Mouse (Mus musculus) spleen, postnatal 14 days (tissue): ENCODE measurements around the gene Lsm3.

Source experiments
- DNase-seq, 2 experiments: peaks; one replicate each; pipeline ENCODE4 v3.0.0; 2021 to 2022; ENCODE audit warnings: low spot score in 2 of 2

Lsm3 gene

DNA sequence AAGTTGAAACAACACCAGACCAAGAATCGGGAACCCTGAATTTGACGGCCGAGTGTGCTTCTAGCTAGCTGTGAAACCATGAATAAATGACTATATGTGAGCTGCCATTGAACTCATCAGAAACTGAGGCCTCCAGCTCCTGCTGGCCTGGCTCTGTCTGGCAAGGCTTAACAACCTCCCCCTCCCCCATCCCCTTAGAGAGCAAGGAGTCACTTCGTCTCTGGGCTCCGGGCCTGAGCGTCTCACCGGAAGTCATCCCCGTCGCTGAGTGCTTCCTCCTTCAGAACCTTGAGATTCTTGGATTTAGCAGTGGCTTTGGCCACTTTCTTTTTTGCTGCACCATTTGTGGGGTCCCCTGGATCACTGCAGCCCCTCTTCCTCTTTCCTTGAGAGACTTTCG, 5.5 kb upstream of the Lsm3 start:
- DNase-seq, result no peak

DNA sequence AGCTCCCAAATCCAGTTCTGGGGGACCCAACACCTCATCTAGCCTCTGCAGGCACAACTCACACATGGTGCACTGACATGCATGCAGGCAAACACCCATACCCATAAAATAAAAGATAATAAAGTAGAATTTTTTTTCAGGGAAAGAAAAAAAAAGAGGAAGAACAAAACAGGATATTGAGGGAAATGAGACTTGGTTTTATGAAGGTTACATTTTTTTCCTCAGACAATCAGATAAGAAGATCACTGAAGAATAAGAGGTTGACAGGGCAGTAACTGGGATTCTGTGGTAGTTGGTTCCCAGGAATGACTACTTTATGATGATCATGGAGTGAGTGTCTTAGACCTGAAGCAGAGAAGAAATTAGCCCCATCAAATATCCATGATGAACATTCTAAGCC, 1.6 kb upstream of the Lsm3 start:
- no peak for DNase-seq

DNA sequence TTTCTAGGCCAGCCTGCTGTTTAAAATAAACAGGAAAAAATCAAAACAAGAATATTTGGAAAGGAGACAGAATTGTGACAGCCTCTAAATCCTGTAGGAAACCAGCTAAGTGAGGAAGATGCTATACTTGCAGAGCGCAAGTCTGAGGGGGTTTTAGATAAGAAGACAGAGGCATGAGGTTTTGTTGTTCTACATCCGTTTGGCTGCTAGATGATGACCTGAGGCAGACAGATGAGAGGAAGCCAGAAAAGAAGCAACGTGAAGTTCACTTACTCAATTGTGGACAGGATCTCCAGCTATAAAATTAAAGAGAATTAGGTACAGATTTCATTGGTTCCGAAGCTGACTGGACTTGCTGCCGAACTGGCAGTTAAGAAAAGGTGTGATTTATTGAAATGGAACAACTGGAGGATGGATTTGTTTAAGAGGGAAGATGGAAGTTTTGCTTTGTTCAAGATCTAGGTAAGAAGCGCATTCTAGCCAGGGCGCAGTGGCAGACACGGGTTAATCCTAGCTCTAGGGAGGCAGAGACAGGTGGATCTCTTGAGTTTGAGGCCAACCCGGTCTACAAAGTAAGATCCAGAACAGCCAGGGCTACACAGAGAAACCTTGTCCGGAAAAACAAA, 878 bp upstream of the Lsm3 start:
- DNase-seq, result no peak

DNA sequence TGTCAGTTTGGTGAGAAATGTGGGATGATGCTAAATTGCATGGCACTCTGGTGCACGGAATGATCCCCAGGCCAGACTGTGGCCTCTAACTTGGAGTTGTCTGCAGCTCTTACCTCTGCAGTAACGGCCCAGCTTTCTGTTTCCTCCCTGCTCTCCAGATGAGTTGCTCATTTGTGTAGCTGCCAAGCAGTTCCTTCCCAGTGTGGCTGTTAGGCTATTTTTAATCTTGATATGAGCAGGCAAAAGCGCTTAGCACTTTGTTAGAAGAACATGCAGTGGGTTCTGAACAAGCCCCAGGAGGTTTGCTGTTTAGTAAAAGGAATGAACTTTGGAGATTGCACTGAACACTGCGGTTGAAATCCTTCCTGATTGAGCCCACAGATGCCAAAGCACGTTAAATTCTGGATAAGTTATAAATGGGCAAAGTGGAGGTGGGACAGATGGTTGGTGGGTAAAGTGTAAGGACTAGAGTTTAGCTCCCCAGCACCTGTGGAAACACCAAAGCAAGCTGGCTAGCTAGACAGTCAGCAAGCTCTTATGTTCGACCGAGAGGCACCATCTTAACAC, 2.8 kb downstream of the Lsm3 start:
- DNase-seq, result no peak

DNA sequence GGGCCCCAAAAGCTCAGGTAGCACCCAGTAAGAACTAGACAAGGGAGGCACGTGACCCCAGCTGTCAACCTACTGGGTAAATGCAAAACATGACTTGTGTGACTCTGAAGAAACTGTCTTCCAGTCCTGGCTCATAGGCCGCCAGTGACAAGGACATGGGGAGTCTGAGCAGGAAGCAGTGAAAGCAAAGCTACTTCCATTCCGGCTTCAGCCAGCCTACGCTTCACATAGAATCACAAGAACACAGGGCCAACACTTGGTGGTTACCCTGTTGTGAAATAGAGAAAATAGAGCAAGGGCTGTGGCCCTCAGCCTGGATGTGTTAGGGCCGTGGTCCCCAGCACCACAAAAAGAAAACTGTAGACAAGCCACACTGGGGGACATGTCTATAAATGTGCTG, 7.1 kb downstream of the Lsm3 start:
- DNase-seq, result no peak

DNA sequence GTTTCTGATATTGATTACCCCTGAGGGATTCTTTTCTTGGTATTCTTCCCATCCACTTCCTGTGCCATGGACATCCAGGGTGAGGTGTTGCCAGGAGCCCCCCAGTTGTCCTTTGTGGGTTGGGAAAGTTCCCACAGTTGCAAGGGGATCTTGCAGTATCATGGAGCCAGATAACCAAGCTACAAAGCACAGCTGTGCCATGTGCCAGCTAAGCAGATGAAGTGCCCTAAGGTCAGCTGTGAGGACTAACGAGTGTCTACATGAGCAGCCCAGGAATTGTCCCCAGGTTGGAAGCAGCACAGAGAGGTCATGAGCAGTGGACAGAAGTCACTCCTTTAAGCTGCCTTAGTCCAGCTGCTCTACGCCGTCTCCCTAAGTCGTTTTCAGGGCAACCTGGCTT, 9.8 kb downstream of the Lsm3 start:
- DNase-seq, result no peak

DNA sequence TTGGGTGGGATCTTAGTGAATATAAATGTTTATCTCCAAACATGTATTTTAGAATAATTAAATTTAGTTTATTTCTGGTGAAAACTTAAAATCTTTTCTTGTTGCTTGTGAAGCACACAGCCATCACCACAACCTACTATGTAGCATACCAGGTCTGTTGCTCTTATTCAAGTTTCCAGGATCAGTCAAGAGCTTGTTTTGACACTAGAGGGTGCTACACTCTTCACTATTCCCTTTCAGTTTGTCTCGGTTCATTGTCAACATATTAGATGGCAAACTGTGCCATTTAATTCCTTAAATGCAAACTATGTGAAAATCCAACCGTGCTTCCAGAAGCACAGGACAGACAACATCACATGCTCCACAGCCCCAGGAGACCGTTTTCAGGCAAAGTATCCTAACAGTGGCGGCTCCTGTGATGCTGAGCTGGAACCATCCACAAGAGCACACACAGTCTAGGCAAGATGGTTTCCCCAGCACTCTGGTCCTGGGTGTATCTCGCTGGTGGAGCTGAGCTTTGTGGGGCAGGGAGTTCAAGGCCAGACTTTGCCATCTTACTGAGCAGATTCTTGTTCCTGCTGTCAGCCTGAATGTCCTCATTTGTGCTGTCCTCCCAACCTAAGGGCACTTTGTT, 11.6 kb downstream of the Lsm3 start:
- no peak for DNase-seq

DNA sequence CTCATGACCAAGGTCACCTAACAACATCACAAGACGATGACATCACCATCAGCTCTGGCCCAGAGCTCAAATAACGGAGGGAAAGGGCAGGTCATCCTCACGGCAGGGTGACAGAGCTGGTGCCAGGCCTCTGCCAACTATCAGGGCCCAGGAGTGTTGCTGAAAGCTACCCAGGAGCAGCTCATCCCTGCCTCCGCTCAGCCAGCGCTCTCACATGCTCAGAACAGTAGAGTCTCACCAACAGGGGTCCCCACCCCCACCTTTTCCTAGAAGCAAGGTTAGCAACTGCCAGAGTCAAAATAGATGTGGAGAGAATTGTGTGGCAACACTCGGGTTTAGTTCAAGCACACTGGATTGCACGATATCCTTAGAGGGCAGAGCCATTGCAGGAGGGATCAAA, 12.5 kb downstream of the Lsm3 start:
- DNase-seq, result no peak

DNA sequence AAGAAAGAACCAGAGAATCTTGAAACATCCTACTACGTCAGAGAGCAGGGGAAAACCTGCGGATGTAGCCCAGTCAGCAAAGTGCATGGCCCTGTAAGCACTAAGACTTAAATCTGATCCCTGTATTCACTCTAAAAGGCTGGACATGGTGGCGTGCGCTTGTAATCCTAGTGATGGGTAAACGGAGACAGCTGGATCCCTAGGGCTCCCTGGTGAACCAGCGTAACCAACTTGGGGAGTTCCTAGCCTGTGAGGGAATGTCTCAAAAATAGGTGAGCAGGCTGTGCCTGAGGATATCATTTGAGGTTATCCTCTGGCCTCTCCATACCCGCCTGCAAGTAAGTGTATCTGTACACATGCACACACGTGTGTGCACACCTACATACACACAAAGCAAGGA, 14.9 kb downstream of the Lsm3 start:
- no peak for DNase-seq

DNA sequence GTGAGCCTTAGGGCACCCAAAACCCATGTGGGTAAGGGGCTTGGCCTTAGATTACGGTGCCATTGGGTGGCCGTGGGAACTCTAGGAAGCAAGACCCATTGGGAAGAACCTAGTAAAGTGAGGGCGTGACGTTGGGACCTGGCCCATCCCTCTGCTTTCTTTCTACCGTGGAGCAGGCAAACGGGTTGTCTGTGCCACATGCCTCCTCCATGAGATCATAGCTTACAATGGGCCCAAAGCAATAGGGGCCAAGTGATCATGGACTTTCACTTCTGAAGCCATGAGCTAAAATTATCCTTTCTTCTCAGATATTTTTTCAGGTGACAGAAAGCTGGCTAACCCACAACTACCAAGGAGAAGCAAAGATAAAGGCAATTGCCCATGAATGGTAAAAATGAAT, 15.5 kb downstream of the Lsm3 start:
- DNase-seq, result no peak

DNA sequence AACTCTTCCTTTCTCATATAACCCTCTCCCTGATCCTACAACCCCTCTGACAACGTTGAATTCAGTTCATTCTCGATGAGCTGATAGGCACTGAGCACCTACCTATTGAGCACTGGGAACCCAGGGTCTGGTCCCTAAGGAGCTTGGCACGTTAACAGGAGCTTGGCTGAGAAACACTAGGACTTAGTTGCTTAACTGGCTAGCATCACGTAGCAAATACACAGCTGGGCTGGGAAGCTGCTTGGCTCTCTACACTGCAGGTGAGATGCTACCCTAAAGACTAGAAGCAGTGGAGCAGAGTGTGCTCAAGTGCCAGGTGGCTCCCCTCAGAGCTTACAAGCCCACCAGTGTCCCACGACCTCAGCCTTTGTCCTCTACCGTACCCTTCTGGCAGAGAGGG, 16.9 kb downstream of the Lsm3 start:
- no peak for DNase-seq

DNA sequence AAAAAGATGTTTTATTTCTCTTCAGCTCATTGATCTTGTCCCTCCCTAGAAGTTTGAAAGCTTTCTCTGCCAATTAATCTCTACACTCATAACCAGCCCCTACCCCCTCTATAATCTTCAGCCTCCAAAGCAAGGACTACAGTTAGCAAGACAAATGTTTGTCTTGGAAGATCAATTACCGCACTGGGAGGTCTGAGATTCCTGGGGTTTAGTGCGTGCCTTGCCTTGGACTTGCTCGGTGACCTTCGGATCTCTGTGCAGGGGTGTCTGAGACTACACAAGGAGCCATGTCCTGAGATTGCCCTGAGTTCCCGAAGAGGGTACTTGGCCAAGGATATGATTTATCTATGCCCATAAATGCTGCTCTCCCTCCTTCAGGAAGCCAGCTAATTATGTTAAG, 17.6 kb downstream of the Lsm3 start:
- DNase-seq, result no peak

DNA sequence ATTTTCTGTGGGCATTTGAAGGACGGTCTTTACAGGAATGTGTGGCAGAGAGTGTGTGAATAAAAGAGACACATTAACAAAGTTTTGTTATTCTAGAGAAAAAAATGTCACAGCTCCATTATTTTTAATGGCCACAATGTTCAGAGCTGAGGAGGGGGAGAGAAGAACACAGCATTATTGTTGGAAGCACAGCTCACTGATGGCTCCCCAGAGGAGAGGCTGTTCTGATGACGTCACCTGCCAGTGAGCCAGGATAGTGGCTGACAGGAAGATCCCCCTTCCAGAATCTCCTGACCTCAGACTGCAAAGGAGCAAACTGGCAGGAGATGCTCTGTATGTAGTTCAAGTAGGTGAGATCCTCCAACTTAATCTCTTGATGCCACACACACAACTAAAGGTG, 18.0 kb downstream of the Lsm3 start:
- DNase-seq, result no peak

DNA sequence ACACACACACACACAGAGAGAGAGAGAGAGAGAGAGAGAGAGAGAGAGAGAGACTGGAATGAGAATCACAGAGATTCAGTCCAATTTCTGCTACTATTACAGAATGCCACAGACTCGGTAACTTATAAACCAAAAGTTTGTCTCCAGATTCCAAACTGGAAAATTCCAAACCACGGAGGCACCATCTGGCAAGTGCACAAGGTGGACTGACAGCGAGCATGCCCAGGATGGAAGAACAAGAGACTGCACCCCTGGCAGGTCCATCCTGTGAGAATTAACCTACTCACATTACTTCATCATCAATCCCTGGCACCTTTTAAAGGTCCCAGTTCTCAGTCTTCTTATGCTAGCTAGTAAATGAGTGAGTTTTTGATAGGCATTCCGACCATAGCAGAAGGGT, 18.5 kb downstream of the Lsm3 start:
- no peak for DNase-seq

DNA sequence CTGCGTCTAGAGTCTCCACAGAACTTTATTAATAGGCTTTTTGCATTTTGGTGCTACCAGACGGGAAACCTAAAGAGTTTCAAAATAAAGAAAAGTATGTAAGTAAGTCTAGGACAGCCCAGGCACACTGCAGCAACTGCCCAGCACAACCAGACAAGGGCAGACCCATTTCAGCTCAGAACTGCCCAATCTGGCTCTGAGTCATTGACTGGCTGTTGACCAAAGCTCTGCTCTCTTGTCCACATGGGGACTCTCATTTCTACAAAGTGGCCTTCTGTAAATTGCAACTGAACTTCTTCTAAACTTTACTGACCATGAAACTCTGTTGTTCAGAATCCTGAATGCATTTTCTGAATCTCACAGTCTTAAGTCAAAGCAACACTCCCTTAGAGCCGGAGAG, 19.5 kb downstream of the Lsm3 start:
- DNase-seq, result no peak

DNA sequence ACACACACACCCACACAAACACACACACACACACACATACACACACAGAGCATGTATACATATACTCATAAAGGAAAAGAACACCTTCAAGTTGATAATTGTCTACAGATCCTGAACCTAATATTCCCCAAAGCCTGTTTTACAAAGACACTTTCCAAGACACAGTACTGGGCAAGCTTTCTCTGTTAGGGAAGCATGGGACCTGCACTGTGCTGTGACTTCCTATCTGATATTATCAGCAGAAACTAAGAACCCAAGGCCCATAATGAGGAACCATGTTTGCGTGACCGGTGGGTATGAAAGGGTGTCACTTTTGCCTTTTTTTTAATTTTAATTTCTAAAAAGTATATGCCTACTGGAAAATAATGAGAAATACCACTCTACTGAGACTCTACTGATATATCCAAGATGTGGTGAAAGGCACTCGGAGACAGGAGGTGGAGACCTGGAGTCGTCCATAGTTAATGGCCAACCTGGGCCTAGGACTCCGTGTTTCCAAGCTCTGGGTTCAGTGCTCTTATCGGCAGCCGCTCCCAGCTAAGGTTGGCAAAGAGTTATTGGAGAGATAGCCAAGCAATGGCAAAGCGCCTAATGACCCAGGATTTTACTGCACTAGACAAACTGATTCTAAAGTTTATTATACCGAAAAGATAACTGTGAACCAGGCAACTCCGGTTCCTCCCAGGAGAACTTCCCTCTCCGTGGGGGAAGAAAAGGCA, 20.5 kb downstream of the Lsm3 start:
- DNase-seq, result no peak

DNA sequence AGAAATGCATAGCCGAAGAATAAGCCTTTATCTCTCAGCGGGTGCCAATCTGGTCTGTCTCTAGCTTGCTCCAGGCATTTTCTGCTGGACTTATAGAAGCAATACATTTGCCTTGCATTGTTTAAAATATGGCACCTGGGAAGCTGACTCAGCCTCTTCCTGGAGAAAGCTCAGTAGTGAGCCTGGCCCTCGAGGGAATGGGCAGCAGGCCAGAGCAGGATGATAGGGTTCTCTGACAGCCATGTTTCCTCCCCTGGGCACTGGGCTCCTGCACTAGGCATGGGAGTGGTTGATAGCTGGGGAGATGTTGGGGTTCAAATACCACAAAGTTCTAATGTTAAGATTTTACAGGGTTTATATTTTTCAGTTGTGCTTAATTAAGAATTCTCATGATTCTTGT, 25.5 kb downstream of the Lsm3 start:
- DNase-seq, result no peak

DNA sequence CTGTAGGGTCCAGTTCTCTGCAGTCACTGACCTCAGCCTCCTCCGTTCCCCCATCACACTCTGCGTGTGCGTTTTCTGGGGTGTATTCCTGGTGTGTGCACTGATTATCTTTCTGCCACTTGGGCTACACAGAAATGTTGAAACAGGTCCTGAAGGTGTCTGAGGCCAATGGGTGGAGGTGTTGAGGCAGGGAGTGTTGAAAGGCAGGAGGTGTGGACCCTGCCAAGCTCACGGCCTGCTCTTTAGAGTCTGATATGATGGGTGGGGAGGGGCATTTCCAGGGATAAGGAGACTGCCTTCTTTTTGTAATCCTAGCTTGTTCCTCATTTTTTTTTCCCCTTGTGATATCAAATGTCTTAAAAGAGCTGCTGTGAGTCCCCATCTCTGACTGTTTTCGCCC, 27.3 kb downstream of the Lsm3 start:
- DNase-seq, result no peak

DNA sequence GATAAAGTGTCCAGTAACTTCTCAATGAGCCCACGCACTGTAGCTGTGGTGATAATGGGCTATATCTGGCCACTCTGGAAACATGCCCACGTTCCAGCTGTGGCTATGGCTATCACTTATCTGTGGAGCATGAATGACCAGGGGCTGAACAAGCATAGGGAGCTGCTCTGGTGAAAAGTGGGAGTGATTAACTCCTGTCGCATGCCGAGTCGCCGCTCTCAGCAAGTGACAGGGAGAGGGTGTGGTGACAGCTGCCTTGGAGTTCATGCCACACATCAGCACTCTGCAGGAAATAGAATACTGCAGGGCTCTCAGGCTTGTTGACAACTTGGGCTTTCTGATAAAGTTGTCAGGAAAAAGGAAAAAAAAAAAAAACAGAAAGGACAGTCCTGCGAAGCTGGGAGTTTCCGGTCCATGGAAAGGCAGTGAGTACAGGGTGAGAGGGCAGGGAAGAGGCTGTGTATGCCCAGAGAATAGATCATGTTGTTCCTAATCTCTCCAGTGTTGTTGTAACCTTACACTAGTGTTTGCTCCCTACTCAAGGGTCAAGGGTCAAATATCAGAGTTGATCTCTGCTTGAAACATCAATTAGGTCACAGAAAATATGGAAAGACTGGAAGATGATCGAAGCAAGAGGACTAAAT, 30.6 kb downstream of the Lsm3 start:
- no peak for DNase-seq

DNA sequence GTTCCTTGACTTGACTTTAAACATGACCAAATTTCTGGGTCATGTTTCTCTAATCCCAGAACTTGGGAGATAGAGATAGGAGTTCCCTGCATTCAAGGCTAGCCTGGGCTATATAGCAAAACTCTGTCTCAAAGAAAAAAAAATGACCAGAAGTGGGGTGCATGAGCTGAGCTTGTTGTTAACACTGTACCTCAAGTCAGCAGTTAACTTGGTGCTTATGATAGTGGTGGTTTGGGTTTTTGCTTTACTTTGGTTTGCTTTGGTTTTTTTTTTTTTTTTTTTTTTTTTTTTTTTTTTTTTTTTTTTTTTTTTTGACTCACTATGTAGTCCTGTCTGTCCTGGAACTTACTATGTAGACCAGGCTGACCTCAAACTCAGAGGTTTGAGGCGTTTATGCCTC, 31.6 kb downstream of the Lsm3 start:
- no peak for DNase-seq

DNA sequence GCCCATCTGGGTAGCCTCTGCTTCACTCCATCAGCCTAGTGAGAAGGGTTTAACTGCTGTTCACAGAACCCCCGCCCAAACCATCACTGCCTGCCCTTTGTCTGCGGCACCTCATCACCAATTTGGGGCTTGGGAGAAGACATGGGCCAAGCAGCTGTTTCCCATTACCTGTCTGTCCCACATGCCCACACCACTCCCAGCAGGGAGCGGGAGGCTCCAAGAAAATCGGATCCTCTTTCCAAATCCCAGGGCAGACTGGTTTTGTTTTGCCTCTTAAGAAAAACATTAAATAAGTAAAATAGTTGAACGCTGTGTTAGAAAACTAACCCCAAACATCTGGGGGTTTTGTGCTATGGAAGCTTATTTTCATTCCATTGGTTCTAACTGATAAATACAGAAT, 33.9 kb downstream of the Lsm3 start:
- no peak for DNase-seq

DNA sequence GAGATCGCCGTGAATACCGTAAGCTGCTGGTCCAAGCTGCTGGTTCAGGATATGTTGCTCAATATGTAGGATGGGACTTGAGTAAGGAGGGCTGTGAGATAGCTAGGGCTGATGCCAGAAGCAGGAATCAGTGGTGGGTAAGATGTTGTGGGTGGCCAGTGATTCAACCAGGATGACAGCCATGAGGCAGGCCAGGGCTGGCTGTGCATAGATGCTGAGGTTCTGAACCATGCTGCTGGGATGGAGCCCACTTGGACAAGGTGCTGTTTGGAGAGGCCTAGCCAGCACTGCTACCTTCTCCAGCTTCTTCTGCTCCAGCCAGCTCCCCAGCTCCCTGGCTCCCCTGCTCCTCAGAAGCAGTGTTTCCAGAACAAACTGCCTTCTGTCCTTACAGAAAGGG, 35.9 kb downstream of the Lsm3 start:
- DNase-seq, result no peak

DNA sequence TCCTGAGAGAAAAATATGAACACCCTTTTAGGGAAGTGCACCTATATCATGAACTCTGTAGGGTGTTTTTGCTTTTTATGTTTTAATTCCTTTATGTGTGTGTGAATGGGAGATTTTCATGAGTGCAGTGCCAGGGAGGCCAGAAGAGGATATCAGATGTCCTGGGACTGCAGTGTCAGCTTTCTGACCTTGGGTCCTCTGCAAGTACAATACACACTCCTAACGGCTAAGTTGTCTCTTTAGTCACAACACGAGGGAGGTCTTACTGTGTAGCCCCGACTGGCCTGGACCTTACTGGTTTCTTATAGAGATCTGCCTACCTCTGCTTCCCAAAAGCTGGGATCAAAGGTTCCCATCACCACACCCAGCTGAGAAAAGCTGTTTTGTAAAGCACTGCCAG, 37.0 kb downstream of the Lsm3 start:
- DNase-seq, result no peak
